Mouse (Mus musculus): ENCODE data around the gene Cdk6.

GRCm38 (mm10) chr5:3407926-3408325 is 66.6 kb downstream of the Cdk6 start:
- TF ChIP-seq CTCF (IDR thresholded peaks at IDR 0.05; ENCODE audit: insufficient read depth, low read length) (no peak), POLR2A (IDR thresholded peaks at IDR 0.05; ENCODE audit: borderline replicate concordance, extremely low read depth, low read depth, low read length) (no peak)
